Mouse (Mus musculus): ENCODE measurements around the gene Cadm1.

Cadm1 gene

GRCm38 (mm10) chr9:47552960-47553575 lies 23.1 kb downstream of the Cadm1 start:
- no peak for DNase-seq

GRCm38 (mm10) chr9:47560726-47561125 lies 30.8 kb downstream of the Cadm1 start:
- DNase-seq: no peak

DNA sequence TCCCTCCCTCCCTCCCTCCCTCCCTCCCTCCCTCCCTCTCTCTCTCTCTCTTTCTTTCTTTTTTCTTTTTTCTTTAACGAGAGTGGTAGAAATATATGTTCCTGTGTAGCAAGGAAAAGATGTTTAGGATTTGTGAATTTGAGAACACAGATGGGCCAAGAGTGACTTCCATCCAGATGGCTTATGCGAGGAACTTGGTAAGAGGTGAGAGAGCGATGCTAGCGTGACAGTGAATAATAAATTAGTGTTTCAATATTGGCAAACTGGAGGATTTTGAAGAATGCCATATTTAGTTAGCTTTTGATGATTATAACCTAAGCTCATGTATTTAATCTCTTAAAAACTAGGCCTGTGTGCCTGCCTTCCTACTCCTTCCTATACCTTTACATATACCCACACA lies 31.6 kb downstream of the Cadm1 start:
- no peak for DNase-seq

DNA sequence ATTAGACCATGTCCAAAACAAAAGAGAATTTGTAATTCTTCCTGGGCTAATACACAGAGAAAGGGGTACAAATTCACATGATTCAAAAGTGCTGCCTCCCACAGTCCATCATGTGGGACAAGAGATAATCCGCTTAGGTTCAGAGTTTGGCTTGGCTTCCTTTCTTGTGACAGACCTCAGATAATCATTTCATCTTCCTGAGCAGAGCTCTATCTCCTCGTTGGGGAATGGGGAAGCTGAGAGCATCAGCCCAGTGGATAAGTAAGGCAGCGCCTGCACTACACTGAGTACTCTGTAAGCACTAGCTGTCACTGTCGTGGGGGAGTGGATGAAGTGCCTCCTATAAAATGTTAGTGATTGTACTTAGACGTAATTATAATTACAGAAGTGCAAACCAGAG lies 35.1 kb downstream of the Cadm1 start:
- no peak for DNase-seq

GRCm38 (mm10) chr9:47567873-47568272 lies 37.9 kb downstream of the Cadm1 start:
- DNase-seq: no peak

DNA sequence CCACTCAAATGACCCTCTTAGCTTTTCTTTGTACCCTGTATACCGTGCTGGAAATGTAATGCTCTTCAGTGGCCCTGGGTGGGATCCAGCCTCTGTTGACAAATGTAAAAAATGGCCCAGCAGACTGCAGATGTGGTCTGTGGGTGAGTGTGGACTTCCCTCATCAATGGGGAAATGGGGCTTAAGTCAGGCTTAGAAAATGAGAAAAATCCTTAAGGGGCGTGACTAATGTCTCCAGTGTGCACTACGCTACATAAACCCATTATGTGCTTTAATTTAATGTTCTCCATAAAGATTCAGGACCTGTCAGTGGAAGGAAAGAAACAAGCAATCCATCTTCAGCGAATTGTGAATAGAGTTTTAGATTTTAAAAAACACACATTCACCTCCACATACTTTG lies 40.2 kb downstream of the Cadm1 start:
- DNase-seq: no peak

DNA sequence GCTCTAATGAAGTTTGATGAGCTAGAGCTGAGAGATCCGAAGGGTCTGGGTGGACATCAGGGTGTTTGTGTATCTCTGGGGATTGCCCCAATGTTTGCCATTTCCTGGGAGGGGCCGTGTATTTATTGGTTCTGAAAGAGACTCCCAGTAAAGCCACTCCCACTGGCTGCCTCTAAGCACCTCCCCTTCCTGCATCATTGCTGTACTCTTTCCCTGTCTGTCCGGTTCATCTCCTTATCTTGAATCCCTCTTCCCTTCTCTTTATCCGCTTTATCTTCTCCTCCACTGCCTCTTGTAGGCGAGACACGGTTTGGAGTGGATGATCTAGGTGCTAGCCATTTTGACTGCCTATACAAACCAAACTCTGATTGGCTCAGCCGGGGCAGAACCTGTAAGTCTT lies 41.5 kb downstream of the Cadm1 start:
- no peak for DNase-seq

DNA sequence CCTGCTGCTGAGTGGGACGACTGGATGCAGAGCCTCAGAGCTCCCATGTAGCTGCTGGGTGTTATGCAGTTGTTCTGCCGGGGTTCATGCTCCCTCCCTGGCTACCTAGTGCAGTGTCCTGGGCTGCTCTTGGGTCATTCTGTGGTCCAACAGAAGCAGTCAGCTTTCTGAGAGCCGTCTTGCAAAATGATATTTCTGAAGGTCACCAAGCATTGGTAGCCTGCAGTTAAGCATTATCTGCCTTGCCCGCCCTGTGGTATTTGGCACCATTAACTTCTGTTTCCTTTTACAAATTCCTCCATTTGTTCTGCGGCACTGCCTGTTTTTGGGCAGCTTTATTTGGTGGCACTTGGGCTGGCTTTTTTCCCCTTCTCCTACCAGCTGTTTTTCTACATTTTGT lies 42.2 kb downstream of the Cadm1 start:
- no peak for DNase-seq

- no peak for DNase-seq
Measured at GRCm38 (mm10) chr9:47573456-47573855, 43.5 kb downstream of the Cadm1 start.

- DNase-seq: no peak
Measured at GRCm38 (mm10) chr9:47574710-47575414, 44.9 kb downstream of the Cadm1 start.

- no peak for DNase-seq
Measured at GRCm38 (mm10) chr9:47575764-47576163, 45.8 kb downstream of the Cadm1 start.

- no peak for DNase-seq
Measured at GRCm38 (mm10) chr9:47579464-47579863, 49.5 kb downstream of the Cadm1 start.

DNA sequence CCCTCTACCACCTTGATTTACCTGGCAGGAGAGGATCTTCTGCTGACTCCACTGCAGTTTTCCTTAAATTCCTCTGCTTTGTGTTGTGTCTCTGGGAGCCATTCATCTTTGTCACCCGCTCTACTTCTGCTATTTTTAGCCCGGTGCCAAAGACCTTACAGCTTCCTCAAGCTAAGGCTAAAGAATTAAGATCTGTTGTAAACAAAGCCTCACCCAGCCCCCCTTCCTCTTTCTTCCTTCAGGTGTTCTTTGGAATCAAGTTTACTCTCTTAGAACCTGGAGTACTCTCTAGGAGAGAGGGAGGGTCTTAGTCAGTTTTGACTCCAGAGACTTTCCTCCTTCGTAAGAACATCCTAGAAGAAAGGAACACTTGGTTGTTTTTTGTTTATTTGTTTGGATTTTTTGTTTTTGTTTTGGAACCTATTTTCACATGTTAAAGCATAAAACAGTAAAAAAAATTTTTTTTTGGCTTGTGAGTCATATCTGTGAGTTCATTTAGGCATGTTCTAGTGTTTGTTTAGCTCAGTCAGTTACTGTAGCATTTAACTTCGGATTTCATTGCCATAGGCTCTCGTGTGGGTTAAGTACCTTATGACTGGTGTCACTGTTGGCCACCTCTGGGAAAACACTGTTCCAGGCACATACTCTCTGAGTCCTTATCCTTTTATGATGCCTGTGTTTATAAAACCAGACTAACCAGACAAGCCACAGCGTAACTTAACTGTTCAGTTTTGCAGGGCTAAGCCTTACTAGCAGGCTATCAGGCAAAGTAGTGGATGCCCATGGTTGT lies 51.8 kb downstream of the Cadm1 start:
- no peak for DNase-seq

GRCm38 (mm10) chr9:47583241-47583640 lies 53.3 kb downstream of the Cadm1 start:
- DNase-seq: no peak

- DNase-seq: no peak
Measured at GRCm38 (mm10) chr9:47586176-47586575, 56.2 kb downstream of the Cadm1 start.

GRCm38 (mm10) chr9:47586839-47587238 lies 56.9 kb downstream of the Cadm1 start:
- DNase-seq: no peak

DNA sequence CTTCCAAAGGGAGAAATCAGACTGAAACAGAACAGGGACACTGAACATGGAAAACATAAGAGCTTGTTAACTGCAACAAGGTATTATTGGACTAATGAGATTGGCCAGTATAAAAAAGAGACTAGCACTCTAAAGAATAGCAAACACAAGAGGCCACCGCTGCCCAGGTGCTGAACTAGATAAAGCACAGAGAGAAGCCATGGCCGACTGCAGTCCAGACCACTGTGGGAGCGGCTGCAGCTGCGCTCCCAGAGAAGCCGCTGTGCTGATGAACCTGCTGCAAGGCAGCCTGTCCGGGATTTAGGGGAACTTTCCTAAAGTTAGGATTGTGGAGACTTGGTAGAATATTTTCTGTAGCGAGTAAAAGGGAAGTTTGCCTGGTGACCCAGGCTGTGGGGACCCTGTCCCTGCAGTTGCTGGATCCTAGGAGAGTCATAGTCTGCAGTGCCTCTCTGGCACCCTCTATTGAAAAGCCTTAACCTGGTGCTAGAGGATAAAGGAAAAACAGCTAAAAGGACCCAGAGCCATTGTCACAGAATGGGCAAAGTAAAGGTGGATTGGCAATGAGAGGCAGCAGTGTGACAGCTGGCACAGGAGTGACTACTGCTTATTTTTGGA lies 57.7 kb downstream of the Cadm1 start:
- DNase-seq: peak; percentile 39

- DNase-seq: no peak
Measured at GRCm38 (mm10) chr9:47589832-47590231, 59.9 kb downstream of the Cadm1 start.

- DNase-seq: no peak
Measured at GRCm38 (mm10) chr9:47601541-47601940, 71.6 kb downstream of the Cadm1 start.

DNA sequence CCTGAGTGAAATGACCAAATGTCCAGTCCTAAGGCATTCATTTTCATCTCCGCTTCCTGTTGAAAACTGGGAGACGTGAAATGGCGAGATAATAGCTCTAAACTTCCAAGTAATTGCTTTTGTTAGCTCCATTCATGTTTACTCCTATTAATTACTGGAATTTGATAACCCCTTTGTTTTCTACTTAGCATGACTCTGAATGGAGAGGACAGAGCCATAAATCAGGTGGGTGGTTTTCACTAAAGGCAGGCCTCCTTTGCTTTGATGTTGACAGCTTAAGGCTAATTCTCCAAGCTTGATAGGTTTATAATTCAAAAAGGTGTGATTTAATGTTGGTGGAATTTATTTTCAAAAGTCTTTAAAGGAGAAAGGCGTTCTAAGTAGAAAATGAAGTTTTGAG lies 74.0 kb downstream of the Cadm1 start:
- no peak for DNase-seq

GRCm38 (mm10) chr9:47605628-47606027 lies 75.7 kb downstream of the Cadm1 start:
- no peak for DNase-seq

DNA sequence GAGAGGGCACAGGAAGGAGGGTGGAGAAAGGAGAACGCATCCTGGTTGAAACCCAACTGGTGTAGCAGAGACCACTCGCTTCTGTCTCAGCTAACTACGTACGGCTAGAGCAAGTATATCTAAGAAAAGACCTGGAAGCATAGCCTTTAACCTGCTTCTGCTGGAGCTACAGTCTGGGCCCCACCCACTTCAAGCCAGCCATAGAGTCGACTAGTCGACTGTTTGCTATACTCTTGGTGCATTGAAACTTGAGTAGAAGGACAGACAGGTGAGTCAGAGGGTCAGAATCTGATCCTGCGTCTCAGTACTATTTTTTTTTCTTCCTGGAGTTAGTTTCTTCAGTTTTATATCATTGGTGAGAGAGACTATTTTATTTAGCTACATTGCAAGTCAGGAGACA lies 78.5 kb downstream of the Cadm1 start:
- DNase-seq: no peak

GRCm38 (mm10) chr9:47608921-47609320 lies 78.9 kb downstream of the Cadm1 start:
- DNase-seq: no peak

GRCm38 (mm10) chr9:47609443-47609842 lies 79.5 kb downstream of the Cadm1 start:
- no peak for DNase-seq
